Mouse (Mus musculus) heart, postnatal 0 days (tissue): Measurements from ENCODE around the gene Ints12. TPM values are rescaled to one million over a fixed set of nuclear protein-coding genes. Genes with fewer than 3 reads are reported as not detected.

Experiments used
- ATAC-seq: fragments of 200-750 bp; cut with Nextera tagmentation; 2 replicates; pipeline ENCODE4 v1.8.0; 2017; ENCODE audit warnings: low read depth, moderate number of reproducible peaks, moderate library complexity; ENCODE audit not compliant: insufficient read depth
- DNase-seq: peaks from one replicate; pipeline ENCODE4 v3.0.0-alpha.2; 2016; ENCODE audit warnings: low spot score
- H3K27ac ChIP-seq: fragments of 300-500 bp; sonication (generic); 2 replicates; pipeline ENCODE4 v1.5.1; 2014; ENCODE audit warnings: low read depth, mild to moderate bottlenecking
- H3K27me3 ChIP-seq: fragments of 300-500 bp; sonication (generic); 2 replicates; pipeline ENCODE4 v1.6.1; 2014; ENCODE audit warnings: low read length, mixed read lengths; ENCODE audit not compliant: control insufficient read depth, insufficient read depth
- H3K36me3 ChIP-seq: fragments of 300-500 bp; sonication (generic); replicated peaks from 2 replicates; pipeline ENCODE4 v1.6.1; 2014; ENCODE audit warnings: low read length, mixed read lengths; ENCODE audit not compliant: control insufficient read depth, insufficient read depth
- H3K4me1 ChIP-seq: fragments of 300-500 bp; sonication (generic); 2 replicates; pipeline ENCODE4 v1.6.1; 2014; ENCODE audit warnings: antibody characterized with exemption; ENCODE audit not compliant: control insufficient read depth, insufficient read depth
- H3K4me2 ChIP-seq: fragments of 300-500 bp; sonication (generic); 2 replicates; pipeline ENCODE4 v1.6.1; 2014; ENCODE audit warnings: low read depth, mild to moderate bottlenecking, low read length, moderate library complexity
- H3K4me3 ChIP-seq: fragments of 300-500 bp; sonication (generic); 2 replicates; pipeline ENCODE4 v1.5.1; 2014; ENCODE audit warnings: low read depth, low read length
- H3K9ac ChIP-seq: fragments of 300-500 bp; sonication (generic); replicated peaks from 2 replicates; pipeline ENCODE4 v1.6.1; 2014; ENCODE audit warnings: low read depth, low read length, mixed read lengths
- H3K9me3 ChIP-seq: fragments of 300-500 bp; sonication (generic); replicated peaks from 2 replicates; pipeline ENCODE4 v1.6.1; 2016; ENCODE audit warnings: low read length; ENCODE audit not compliant: control insufficient read depth
- CTCF ChIP-seq: IDR thresholded peaks from 2 replicates; pipeline ENCODE4 v1.5.1; 2016; ENCODE audit warnings: antibody characterized with exemption, control low read depth, low read depth
- EP300 ChIP-seq: IDR thresholded peaks from 2 replicates; pipeline ENCODE4 v1.6.1; 2016; ENCODE audit warnings: antibody characterized with exemption, low read depth
- WGBS: fragments of 180-500 bp; shearing (Covaris S2); extraction: QIAGEN DNeasy Blood & Tissue Kit; methylation state at CpG from one replicate; pipeline ENCODE4 v1.1.7; 2014; 5-methylcytosine and 5-hydroxymethylcytosine counted together
- polyA plus RNA-seq: library from polyadenylated mRNA; unstranded; fragments of >200 nt; fragmentation: Nextera tagmentation; extraction: Ambion mirVana; gene quantifications from 2 replicates; pipeline ENCODE4 v1.2.1, GENCODE M21; 2015
- total RNA-seq: library from RNA; depleted of rRNA; stranded (reverse); fragments of >200 nt; gene quantifications from 2 replicates; pipeline ENCODE4 v1.2.3, GENCODE M21; 2014; ENCODE audit warnings: low replicate concordance

The Ints12 gene
- total and polyA plus RNA-seq, 2 experiments from 2014 or later, result 6.5 to 10.1 TPM

- ATAC-seq (no peak), DNase-seq (peak; percentile 15)
- Histone ChIP-seq H3K4me3 (peak overlapping the region; percentile 100), H3K4me1 (peaks cover 13% of the 10 kb centered on the region), H3K27ac (no peak overlapping the region), H3K27me3 (no peaks in the 10 kb centered on the region), H3K9ac (peak overlapping the region; percentile 90), H3K4me2 (peak overlapping the region; percentile 96), H3K9me3 (no peaks in the 10 kb centered on the region), H3K36me3 (no peaks in the 10 kb centered on the region)
- 9% methylated on average over 11 of the region's 11 CpGs for WGBS
- TF ChIP-seq CTCF, result no peak
- TF ChIP-seq EP300, result no peak
These were observed 1.2 kb upstream of the Ints12 start for GRCm38 (mm10) chr3:133090247-133091120.

- WGBS, result under 1% methylated on average over 43 of the region's 44 CpGs
- Histone ChIP-seq H3K27me3 (no peaks in the 10 kb centered on the region), H3K9ac (peak overlapping the region; percentile 90), H3K4me2 (peak overlapping the region; percentile 96), H3K36me3 (no peaks in the 10 kb centered on the region), H3K27ac (peak overlapping the region; percentile 93), H3K4me1 (peaks cover 13% of the 10 kb centered on the region), H3K9me3 (no peaks in the 10 kb centered on the region), H3K4me3 (peak overlapping the region; percentile 100)
- TF ChIP-seq EP300 (no peak), CTCF (no peak)
- DNase-seq (peak; percentile 20), ATAC-seq (peak; percentile 65)
These were observed 448 bp upstream of the Ints12 start for GRCm38 (mm10) chr3:133091121-133091663.

- WGBS, result 0% methylated on average over 7 of the region's 7 CpGs
- no peak for TF ChIP-seq EP300
- no peak for TF ChIP-seq CTCF
- H3K27ac ChIP-seq, result peak overlapping the region; percentile 93
- no peak for ATAC-seq
- no peaks in the 10 kb centered on the region for H3K27me3 ChIP-seq
- DNase-seq, result no peak
- peak overlapping the region; percentile 90 for H3K9ac ChIP-seq
- H3K9me3 ChIP-seq, result no peaks in the 10 kb centered on the region
- H3K4me1 ChIP-seq, result peaks cover 13% of the 10 kb centered on the region
- peak overlapping the region; percentile 63 for H3K4me2 ChIP-seq
- 0 out of 2 replicates have a peak, but pooled peaks cover 7% of the 10 kb centered on the region for H3K36me3 ChIP-seq
- H3K4me3 ChIP-seq, result peak overlapping the region; percentile 100
These were observed 724 bp downstream of the Ints12 start for GRCm38 (mm10) chr3:133092274-133092853.

- Histone ChIP-seq H3K4me3 (0 out of 2 replicates have a peak overlapping the region, but pooled peaks have one; percentile 100), H3K9ac (no peak overlapping the region), H3K36me3 (peaks cover 12% of the 10 kb centered on the region; the same call in 1 of the 2 replicates), H3K4me1 (peaks cover 13% of the 10 kb centered on the region), H3K27me3 (no peaks in the 10 kb centered on the region), H3K9me3 (no peaks in the 10 kb centered on the region), H3K27ac (no peak overlapping the region), H3K4me2 (peak overlapping the region; percentile 63)
- ATAC-seq, result no peak
- DNase-seq, result no peak
- 68% methylated on average over 1 of the region's 1 CpGs for WGBS
- TF ChIP-seq CTCF (no peak), EP300 (no peak)
These were observed 1.3 kb downstream of the Ints12 start for GRCm38 (mm10) chr3:133092936-133093335.

GRCm38 (mm10) chr3:133094305-133094704, 2.7 kb downstream of the Ints12 start:
- no peak overlapping the region for H3K4me3 ChIP-seq
- DNase-seq (no peak), ATAC-seq (no peak)
- no peaks in the 10 kb centered on the region for H3K9me3 ChIP-seq
- H3K9ac ChIP-seq, result no peak overlapping the region
- H3K27ac ChIP-seq, result no peak overlapping the region
- no peak for TF ChIP-seq EP300
- TF ChIP-seq CTCF, result no peak
- H3K27me3 ChIP-seq, result no peaks in the 10 kb centered on the region
- no peak overlapping the region for H3K4me2 ChIP-seq
- peaks cover 13% of the 10 kb centered on the region for H3K4me1 ChIP-seq
- peaks cover 22% of the 10 kb centered on the region; the same call in 1 of the 2 replicates for H3K36me3 ChIP-seq
- 18% methylated on average over 1 of the region's 1 CpGs for WGBS
